Mouse (Mus musculus) stomach, embryonic 16.5 days (tissue): ENCODE results near the gene Bahcc1. TPM values are rescaled to one million over a fixed set of nuclear protein-coding genes. Genes with fewer than 3 reads are reported as not detected.

Source experiments
- ATAC-seq: fragments of 200-750 bp; cut with Nextera tagmentation; 2 replicates; pipeline ENCODE4 v1.8.0; 2017; ENCODE audit warnings: moderate number of reproducible peaks, moderate TSS enrichment; ENCODE audit not compliant: insufficient read depth, low FRiP score
- H3K27ac ChIP-seq: fragments of 300-500 bp; sonication (generic); 2 replicates; pipeline ENCODE4 v1.5.1; 2014; ENCODE audit warnings: low read length
- H3K27me3 ChIP-seq: fragments of 300-500 bp; sonication (generic); 2 replicates; pipeline ENCODE4 v1.6.1; 2014; ENCODE audit warnings: low read length, control low read depth, mixed read lengths; ENCODE audit not compliant: control insufficient read depth, insufficient read depth
- H3K36me3 ChIP-seq: fragments of 300-500 bp; sonication (generic); 2 replicates; pipeline ENCODE4 v1.6.1; 2014; ENCODE audit warnings: low read length; ENCODE audit not compliant: control insufficient read depth, insufficient read depth
- H3K4me1 ChIP-seq: fragments of 300-500 bp; sonication (generic); 2 replicates; pipeline ENCODE4 v1.6.1; 2014; ENCODE audit warnings: low read length, control low read depth, mixed read lengths; ENCODE audit not compliant: control insufficient read depth, insufficient read depth
- H3K4me2 ChIP-seq: fragments of 300-500 bp; sonication (generic); 2 replicates; pipeline ENCODE4 v1.6.1; 2014; ENCODE audit warnings: low read depth, low read length, mixed read lengths
- H3K4me3 ChIP-seq: fragments of 300-500 bp; sonication (generic); replicated peaks from 2 replicates; pipeline ENCODE4 v1.5.1; 2014; ENCODE audit warnings: mild to moderate bottlenecking, low read length
- H3K9ac ChIP-seq: fragments of 300-500 bp; sonication (generic); 2 replicates; pipeline ENCODE4 v1.6.1; 2014; ENCODE audit warnings: low read length
- H3K9me3 ChIP-seq: fragments of 300-500 bp; sonication (generic); replicated peaks from 2 replicates; pipeline ENCODE4 v1.6.1; 2016; ENCODE audit warnings: low read length, control low read depth; ENCODE audit not compliant: control insufficient read depth
- WGBS: fragments of 180-500 bp; shearing (Covaris S2); extraction: QIAGEN DNeasy Blood & Tissue Kit; methylation state at CpG from one replicate; pipeline ENCODE4 v1.1.7; 2014; 5-methylcytosine and 5-hydroxymethylcytosine counted together
- polyA plus RNA-seq: library from polyadenylated mRNA; unstranded; fragments of >200 nt; fragmentation: Nextera tagmentation; extraction: Ambion mirVana; gene quantifications from 2 replicates; pipeline ENCODE4 v1.2.1, GENCODE M21; 2015

Bahcc1 gene
- polyA plus RNA-seq, 1 experiment from 2014 or later: 4.5 TPM

- Histone ChIP-seq H3K36me3 (no peaks in the 10 kb centered on the region), H3K4me2 (no peak overlapping the region), H3K27ac (no peak overlapping the region; the same call in 1 of the 2 replicates), H3K4me3 (no peak overlapping the region), H3K27me3 (no peaks in the 10 kb centered on the region), H3K9me3 (no peaks in the 10 kb centered on the region), H3K9ac (no peak overlapping the region), H3K4me1 (peaks cover 64% of the 10 kb centered on the region)
- ATAC-seq: no peak
- WGBS: 72% methylated on average over 18 of the region's 18 CpGs
These were observed 18.5 kb downstream of the Bahcc1 start for GRCm38 (mm10) chr11:120250991-120251949.

GRCm38 (mm10) chr11:120251950-120252308, 19.2 kb downstream of the Bahcc1 start:
- ATAC-seq: no peak
- no peaks in the 10 kb centered on the region for H3K27me3 ChIP-seq
- H3K4me3 ChIP-seq: no peak overlapping the region
- H3K9ac ChIP-seq: no peak overlapping the region
- H3K9me3 ChIP-seq: no peaks in the 10 kb centered on the region
- no peaks in the 10 kb centered on the region for H3K36me3 ChIP-seq
- no peak overlapping the region for H3K4me2 ChIP-seq
- H3K4me1 ChIP-seq: peaks cover 70% of the 10 kb centered on the region
- 38% methylated on average over 6 of the region's 6 CpGs for WGBS
- H3K27ac ChIP-seq: peak overlapping the region; percentile 58

GRCm38 (mm10) chr11:120252398-120252797, 19.7 kb downstream of the Bahcc1 start:
- WGBS: 36% methylated on average over 5 of the region's 5 CpGs
- H3K4me1 ChIP-seq: peaks cover 73% of the 10 kb centered on the region
- H3K4me3 ChIP-seq: no peak overlapping the region
- H3K9ac ChIP-seq: 0 out of 2 replicates have a peak overlapping the region, but pooled peaks have one; percentile 22
- peak overlapping the region; percentile 58 for H3K27ac ChIP-seq
- ATAC-seq: 0 out of 2 replicates have a peak, but pooled peaks have one; percentile 18
- H3K9me3 ChIP-seq: no peaks in the 10 kb centered on the region
- H3K36me3 ChIP-seq: no peaks in the 10 kb centered on the region
- no peaks in the 10 kb centered on the region for H3K27me3 ChIP-seq
- H3K4me2 ChIP-seq: peak overlapping the region; percentile 33

GRCm38 (mm10) chr11:120252843-120253645, 20.3 kb downstream of the Bahcc1 start:
- no peaks in the 10 kb centered on the region for H3K36me3 ChIP-seq
- no peaks in the 10 kb centered on the region for H3K9me3 ChIP-seq
- H3K9ac ChIP-seq: 0 out of 2 replicates have a peak overlapping the region, but pooled peaks have one; percentile 22
- H3K27ac ChIP-seq: peak overlapping the region; percentile 58
- H3K4me2 ChIP-seq: peak overlapping the region; percentile 33
- WGBS: 53% methylated on average over 12 of the region's 12 CpGs
- no peaks in the 10 kb centered on the region for H3K27me3 ChIP-seq
- peaks cover 73% of the 10 kb centered on the region for H3K4me1 ChIP-seq
- H3K4me3 ChIP-seq: no peak overlapping the region
- peak; percentile 67; the same call in 1 of the 2 replicates for ATAC-seq

- Histone ChIP-seq H3K36me3 (no peaks in the 10 kb centered on the region), H3K4me3 (no peak overlapping the region), H3K27me3 (no peaks in the 10 kb centered on the region), H3K4me2 (no peak overlapping the region), H3K4me1 (peaks cover 69% of the 10 kb centered on the region), H3K9me3 (no peaks in the 10 kb centered on the region), H3K9ac (no peak overlapping the region), H3K27ac (no peak overlapping the region)
- WGBS: 82% methylated on average over 13 of the region's 13 CpGs
- ATAC-seq: no peak
These were observed 21.0 kb downstream of the Bahcc1 start for GRCm38 (mm10) chr11:120253646-120254315.

GRCm38 (mm10) chr11:120254420-120254819, 21.7 kb downstream of the Bahcc1 start:
- Histone ChIP-seq H3K4me2 (no peak overlapping the region), H3K4me3 (no peak overlapping the region), H3K4me1 (peaks cover 75% of the 10 kb centered on the region), H3K27me3 (no peaks in the 10 kb centered on the region), H3K9me3 (no peaks in the 10 kb centered on the region), H3K9ac (peak overlapping the region; percentile 22; the same call in 1 of the 2 replicates), H3K36me3 (no peaks in the 10 kb centered on the region), H3K27ac (no peak overlapping the region)
- WGBS: 77% methylated on average over 11 of the region's 11 CpGs
- no peak for ATAC-seq

GRCm38 (mm10) chr11:120255038-120255437, 22.3 kb downstream of the Bahcc1 start:
- Histone ChIP-seq H3K27ac (peak overlapping the region; percentile 4; the same call in 1 of the 2 replicates), H3K4me2 (no peak overlapping the region), H3K9me3 (no peaks in the 10 kb centered on the region), H3K9ac (peak overlapping the region; percentile 26; the same call in 1 of the 2 replicates), H3K4me3 (no peak overlapping the region), H3K27me3 (no peaks in the 10 kb centered on the region), H3K36me3 (no peaks in the 10 kb centered on the region), H3K4me1 (peaks cover 78% of the 10 kb centered on the region)
- 58% methylated on average over 6 of the region's 6 CpGs for WGBS
- ATAC-seq: no peak

GRCm38 (mm10) chr11:120255499-120255898, 22.8 kb downstream of the Bahcc1 start:
- Histone ChIP-seq H3K27ac (no peak overlapping the region), H3K9ac (no peak overlapping the region), H3K27me3 (no peaks in the 10 kb centered on the region), H3K36me3 (no peaks in the 10 kb centered on the region), H3K4me3 (no peak overlapping the region), H3K4me1 (peaks cover 80% of the 10 kb centered on the region), H3K4me2 (no peak overlapping the region), H3K9me3 (no peaks in the 10 kb centered on the region)
- no peak for ATAC-seq
- WGBS: 66% methylated on average over 7 of the region's 8 CpGs
